Mouse (Mus musculus) limb, embryonic 10.5 days (tissue): Measurements from ENCODE around the gene Gm10217. TPM values are rescaled to one million over a fixed set of nuclear protein-coding genes. Genes with fewer than 3 reads are reported as not detected.

ENCODE experiments used
- DNase-seq: peaks from one replicate; pipeline ENCODE4 v3.0.0-alpha.2; 2017; ENCODE audit warnings: low spot score
- H3K27ac ChIP-seq: fragments of 300-500 bp; sonication (generic); 2 replicates; pipeline ENCODE4 v1.5.1; 2016; ENCODE audit warnings: mild to moderate bottlenecking
- H3K27me3 ChIP-seq: fragments of 300-500 bp; sonication (generic); 2 replicates; pipeline ENCODE4 v1.6.1; 2016; ENCODE audit warnings: low read depth, mild to moderate bottlenecking; ENCODE audit not compliant: poor library complexity, severe bottlenecking
- H3K36me3 ChIP-seq: fragments of 300-500 bp; sonication (generic); 2 replicates; pipeline ENCODE4 v1.6.1; 2016; ENCODE audit warnings: mild to moderate bottlenecking, moderate library complexity
- H3K4me1 ChIP-seq: fragments of 300-500 bp; sonication (generic); 2 replicates; pipeline ENCODE4 v1.6.1; 2016
- H3K4me3 ChIP-seq: fragments of 300-500 bp; sonication (generic); 2 replicates; pipeline ENCODE4 v1.5.1; 2016; ENCODE audit warnings: mild to moderate bottlenecking, moderate library complexity
- H3K9me3 ChIP-seq: fragments of 300-500 bp; sonication (generic); replicated peaks from 2 replicates; pipeline ENCODE4 v1.6.1; 2016; ENCODE audit warnings: mild to moderate bottlenecking
- WGBS: fragments of 180-500 bp; shearing (Covaris S2); methylation state at CpG from one replicate; pipeline ENCODE4 v1.1.7; 2016; 5-methylcytosine and 5-hydroxymethylcytosine counted together
- polyA plus RNA-seq: library from polyadenylated mRNA; unstranded; fragments of >200 nt; fragmentation: Nextera tagmentation; extraction: Ambion mirVana; gene quantifications from 2 replicates; pipeline ENCODE4 v1.2.1, GENCODE M21; 2016

Gene Gm10217
- polyA plus RNA-seq, result not detected in 2 replicates

DNA sequence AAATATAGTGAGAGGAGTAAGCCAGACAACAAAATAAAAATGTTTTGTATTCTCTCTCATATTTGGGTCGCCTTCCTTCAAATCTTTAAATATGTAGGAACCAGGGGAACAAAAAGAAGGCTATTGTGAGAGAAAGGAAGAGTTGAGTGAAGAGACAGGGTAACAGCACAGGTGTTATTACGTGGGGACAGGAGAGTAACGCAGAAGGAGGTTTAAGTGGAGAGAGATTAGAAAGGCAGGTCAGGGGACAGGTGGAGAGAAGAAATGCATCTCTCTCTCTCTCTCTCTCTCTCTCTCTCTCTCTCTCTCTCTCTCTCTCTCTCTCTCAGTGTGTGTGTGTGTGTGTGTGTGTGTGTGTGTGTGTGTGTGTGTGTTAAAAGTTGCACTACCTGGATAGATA is at the start of gene Gm10217:
Gene Gm10217, plus strand, starts transcription at position 301 of the 400 bp plus-strand sequence.
- no peak for DNase-seq
- H3K36me3 ChIP-seq, result no peaks in the 10 kb centered on the region
- H3K4me3 ChIP-seq, result no peak within 1 kb of the TSS
- no peaks in the 10 kb centered on the region for H3K27me3 ChIP-seq
- H3K27ac ChIP-seq, result no peak within 1 kb of the TSS
- 96% methylated on average over 3 of the region's 3 CpGs for WGBS
- H3K9me3 ChIP-seq, result no peaks in the 10 kb centered on the region
- no peaks in the 10 kb centered on the region for H3K4me1 ChIP-seq

DNA sequence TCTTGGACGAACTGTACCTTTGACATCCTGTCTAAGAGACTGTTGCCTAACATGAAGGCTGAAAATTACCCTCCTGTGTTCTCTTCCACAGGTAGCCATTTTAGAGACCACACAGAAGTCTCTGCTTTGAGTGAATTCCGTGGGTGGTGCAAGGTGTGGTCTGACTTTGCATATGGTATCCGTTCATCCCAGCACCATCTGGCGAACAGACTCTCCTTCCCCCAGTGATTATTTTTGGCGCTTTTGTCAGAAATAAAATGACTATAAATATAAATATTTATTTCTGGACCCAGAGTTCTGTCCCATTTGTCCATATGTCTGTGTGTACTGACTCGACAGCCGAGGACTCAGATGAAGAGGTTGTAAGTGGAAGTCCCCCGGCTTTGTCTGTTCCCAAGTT is 39.3 kb upstream of the Gm10217 start:
- 81% methylated on average over 8 of the region's 8 CpGs for WGBS
- Histone ChIP-seq H3K27ac (no peak overlapping the region), H3K27me3 (no peaks in the 10 kb centered on the region), H3K4me1 (peaks cover 5% of the 10 kb centered on the region; the same call in 1 of the 2 replicates), H3K9me3 (no peaks in the 10 kb centered on the region), H3K4me3 (no peak overlapping the region), H3K36me3 (no peaks in the 10 kb centered on the region)
- DNase-seq, result no peak

DNA sequence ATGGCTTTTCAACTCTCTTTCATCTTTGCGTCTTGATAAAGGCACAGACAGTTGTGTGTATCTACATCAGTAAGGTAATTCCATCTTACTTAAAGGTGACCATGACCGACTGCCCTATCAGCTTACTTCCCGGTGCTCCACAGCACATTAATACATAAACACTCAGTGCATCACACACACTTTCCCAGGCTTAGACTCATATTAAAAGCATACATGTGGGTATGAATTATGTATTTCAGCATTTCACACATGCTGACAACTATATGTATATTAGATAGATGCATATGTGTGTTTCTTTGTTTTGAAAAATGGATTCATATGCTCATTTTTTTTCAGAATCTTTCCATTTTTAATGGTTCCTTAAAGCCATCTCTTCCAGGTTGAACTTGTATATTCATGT is 23.8 kb upstream of the Gm10217 start:
- WGBS, result 85% methylated on average over 3 of the region's 3 CpGs
- DNase-seq, result no peak
- no peaks in the 10 kb centered on the region for H3K27me3 ChIP-seq
- H3K9me3 ChIP-seq, result no peaks in the 10 kb centered on the region
- H3K27ac ChIP-seq, result no peak overlapping the region
- no peaks in the 10 kb centered on the region for H3K4me1 ChIP-seq
- no peaks in the 10 kb centered on the region for H3K36me3 ChIP-seq
- H3K4me3 ChIP-seq, result no peak overlapping the region

GRCm38 (mm10) chr8:9859286-9859685 is 4.8 kb upstream of the Gm10217 start:
- H3K36me3 ChIP-seq, result no peaks in the 10 kb centered on the region
- H3K27ac ChIP-seq, result no peak overlapping the region
- no peaks in the 10 kb centered on the region for H3K27me3 ChIP-seq
- H3K4me1 ChIP-seq, result no peaks in the 10 kb centered on the region
- 30% methylated on average over 2 of the region's 2 CpGs for WGBS
- DNase-seq, result no peak
- H3K4me3 ChIP-seq, result no peak overlapping the region
- no peaks in the 10 kb centered on the region for H3K9me3 ChIP-seq

- H3K9me3 ChIP-seq, result no peaks in the 10 kb centered on the region
- DNase-seq, result no peak
- no peaks in the 10 kb centered on the region for H3K27me3 ChIP-seq
- no peak overlapping the region for H3K27ac ChIP-seq
- H3K4me1 ChIP-seq, result no peaks in the 10 kb centered on the region
- no peaks in the 10 kb centered on the region for H3K36me3 ChIP-seq
- 62% methylated on average over 10 of the region's 10 CpGs for WGBS
- no peak overlapping the region for H3K4me3 ChIP-seq
Observed at GRCm38 (mm10) chr8:9860539-9861203, 3.4 kb upstream of the Gm10217 start.

- Histone ChIP-seq H3K4me1 (no peaks in the 10 kb centered on the region), H3K27ac (no peak overlapping the region), H3K9me3 (no peaks in the 10 kb centered on the region), H3K4me3 (no peak overlapping the region), H3K36me3 (no peaks in the 10 kb centered on the region), H3K27me3 (no peaks in the 10 kb centered on the region)
- DNase-seq, result no peak
- 90% methylated on average over 9 of the region's 9 CpGs for WGBS
Observed at GRCm38 (mm10) chr8:9865150-9865549, 1.1 kb downstream of the Gm10217 start.

GRCm38 (mm10) chr8:9868094-9868493 is 4.0 kb downstream of the Gm10217 start:
- Histone ChIP-seq H3K27me3 (no peaks in the 10 kb centered on the region), H3K4me3 (no peak overlapping the region), H3K27ac (no peak overlapping the region), H3K4me1 (no peaks in the 10 kb centered on the region), H3K36me3 (no peaks in the 10 kb centered on the region), H3K9me3 (no peaks in the 10 kb centered on the region)
- no peak for DNase-seq
- 64% methylated on average over 3 of the region's 3 CpGs for WGBS

DNA sequence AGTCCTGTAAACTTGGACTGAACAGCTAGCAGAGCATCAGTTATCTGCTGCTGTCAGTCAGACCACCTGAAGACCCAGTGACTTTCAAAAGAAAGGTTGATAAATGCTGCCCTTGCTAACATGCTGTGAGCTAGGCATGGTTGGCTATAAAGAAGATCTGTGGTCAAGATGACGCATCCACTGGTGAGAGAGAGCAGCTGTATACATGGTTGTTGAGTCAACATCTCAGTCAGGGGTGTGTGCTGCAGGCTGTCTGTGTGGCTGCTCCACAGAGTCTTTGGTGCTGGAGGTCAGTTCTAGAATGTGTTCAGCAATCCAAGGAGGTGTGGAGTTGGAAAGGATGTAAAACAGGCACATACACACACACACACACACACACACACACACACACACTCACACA is 12.2 kb downstream of the Gm10217 start:
- no peaks in the 10 kb centered on the region for H3K27me3 ChIP-seq
- no peaks in the 10 kb centered on the region for H3K36me3 ChIP-seq
- no peak for DNase-seq
- 82% methylated on average over 1 of the region's 1 CpGs for WGBS
- no peaks in the 10 kb centered on the region for H3K9me3 ChIP-seq
- H3K4me3 ChIP-seq, result no peak overlapping the region
- H3K4me1 ChIP-seq, result peaks cover 11% of the 10 kb centered on the region
- H3K27ac ChIP-seq, result no peak overlapping the region

- Histone ChIP-seq H3K27ac (no peak overlapping the region), H3K4me3 (no peak overlapping the region), H3K9me3 (no peaks in the 10 kb centered on the region), H3K36me3 (no peaks in the 10 kb centered on the region), H3K27me3 (no peaks in the 10 kb centered on the region), H3K4me1 (peaks cover 15% of the 10 kb centered on the region)
- WGBS, result 86% methylated on average over 4 of the region's 4 CpGs
- no peak for DNase-seq
Observed at GRCm38 (mm10) chr8:9879921-9880320, 15.9 kb downstream of the Gm10217 start.

- H3K4me3 ChIP-seq, result no peak overlapping the region
- WGBS, result 79% methylated on average over 4 of the region's 4 CpGs
- no peak overlapping the region for H3K27ac ChIP-seq
- no peaks in the 10 kb centered on the region; the same call in 1 of the 2 replicates for H3K4me1 ChIP-seq
- H3K9me3 ChIP-seq, result no peaks in the 10 kb centered on the region
- H3K36me3 ChIP-seq, result no peaks in the 10 kb centered on the region
- DNase-seq, result no peak
- no peaks in the 10 kb centered on the region for H3K27me3 ChIP-seq
Observed at GRCm38 (mm10) chr8:9886714-9887113, 22.7 kb downstream of the Gm10217 start.

- H3K4me3 ChIP-seq, result no peak overlapping the region
- H3K9me3 ChIP-seq, result no peaks in the 10 kb centered on the region
- no peaks in the 10 kb centered on the region for H3K27me3 ChIP-seq
- DNase-seq, result no peak
- H3K36me3 ChIP-seq, result no peaks in the 10 kb centered on the region
- WGBS, result 91% methylated on average over 2 of the region's 2 CpGs
- H3K27ac ChIP-seq, result no peak overlapping the region
- H3K4me1 ChIP-seq, result peaks cover 10% of the 10 kb centered on the region; the same call in 1 of the 2 replicates
Observed at GRCm38 (mm10) chr8:9899199-9899598, 35.1 kb downstream of the Gm10217 start.

DNA sequence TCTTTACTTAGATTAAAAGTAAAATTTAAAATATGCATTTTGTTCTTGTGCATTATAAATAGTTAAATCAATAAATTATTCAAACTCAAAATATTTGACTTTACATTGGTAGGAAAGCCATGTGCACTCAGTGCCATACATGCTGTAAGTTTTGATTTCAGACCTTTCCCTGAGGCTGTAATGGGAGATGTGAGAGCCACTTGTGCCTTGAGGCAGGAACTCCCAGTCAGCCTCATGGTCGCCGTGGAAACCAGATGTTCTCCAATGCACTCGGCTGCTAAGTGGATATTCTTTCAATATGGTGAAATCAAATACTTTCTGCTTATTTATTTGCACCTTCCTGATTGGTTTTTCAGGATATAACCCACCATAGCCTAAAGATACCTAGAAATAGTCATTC is 35.6 kb downstream of the Gm10217 start:
- WGBS, result 80% methylated on average over 3 of the region's 3 CpGs
- Histone ChIP-seq H3K36me3 (no peaks in the 10 kb centered on the region), H3K27me3 (no peaks in the 10 kb centered on the region), H3K27ac (no peak overlapping the region), H3K4me3 (no peak overlapping the region), H3K9me3 (no peaks in the 10 kb centered on the region), H3K4me1 (peaks cover 10% of the 10 kb centered on the region; the same call in 1 of the 2 replicates)
- no peak for DNase-seq
